Mouse (Mus musculus) adrenal gland, postnatal 14 days (tissue): Measurements from ENCODE around the gene Tyk2. TPM values are rescaled to one million over a fixed set of nuclear protein-coding genes. Genes with fewer than 3 reads are reported as not detected.

ENCODE experiments used
- DNase-seq: peaks from one replicate; pipeline ENCODE4 v3.0.0; 2021; ENCODE audit warnings: mixed read lengths
- long read RNA-seq, 2 experiments: library from polyadenylated mRNA; stranded (forward); transcript quantifications; one replicate each; pipeline ENCODE4 v2.0.0; 2021
- total RNA-seq: library from RNA; stranded (reverse); gene quantifications from 2 replicates; pipeline ENCODE4 v1.2.3, GENCODE M21; 2021

Gene Tyk2
- total RNA-seq = 12.6 and 17.3 TPM in 2 replicates
- long read RNA-seq, experiment 1, full-length matches to known transcripts = 4 of 16 reads
- long read RNA-seq, experiment 1, partial matches to known transcripts = 4 of 16 reads
- long read RNA-seq, experiment 1, other reads (novel, unspliced or antisense) = 8 of 16 reads
- long read RNA-seq, experiment 2, full-length matches to known transcripts = 3 of 16 reads
- long read RNA-seq, experiment 2, partial matches to known transcripts = 7 of 16 reads
- long read RNA-seq, experiment 2, other reads (novel, unspliced or antisense) = 6 of 16 reads

DNA sequence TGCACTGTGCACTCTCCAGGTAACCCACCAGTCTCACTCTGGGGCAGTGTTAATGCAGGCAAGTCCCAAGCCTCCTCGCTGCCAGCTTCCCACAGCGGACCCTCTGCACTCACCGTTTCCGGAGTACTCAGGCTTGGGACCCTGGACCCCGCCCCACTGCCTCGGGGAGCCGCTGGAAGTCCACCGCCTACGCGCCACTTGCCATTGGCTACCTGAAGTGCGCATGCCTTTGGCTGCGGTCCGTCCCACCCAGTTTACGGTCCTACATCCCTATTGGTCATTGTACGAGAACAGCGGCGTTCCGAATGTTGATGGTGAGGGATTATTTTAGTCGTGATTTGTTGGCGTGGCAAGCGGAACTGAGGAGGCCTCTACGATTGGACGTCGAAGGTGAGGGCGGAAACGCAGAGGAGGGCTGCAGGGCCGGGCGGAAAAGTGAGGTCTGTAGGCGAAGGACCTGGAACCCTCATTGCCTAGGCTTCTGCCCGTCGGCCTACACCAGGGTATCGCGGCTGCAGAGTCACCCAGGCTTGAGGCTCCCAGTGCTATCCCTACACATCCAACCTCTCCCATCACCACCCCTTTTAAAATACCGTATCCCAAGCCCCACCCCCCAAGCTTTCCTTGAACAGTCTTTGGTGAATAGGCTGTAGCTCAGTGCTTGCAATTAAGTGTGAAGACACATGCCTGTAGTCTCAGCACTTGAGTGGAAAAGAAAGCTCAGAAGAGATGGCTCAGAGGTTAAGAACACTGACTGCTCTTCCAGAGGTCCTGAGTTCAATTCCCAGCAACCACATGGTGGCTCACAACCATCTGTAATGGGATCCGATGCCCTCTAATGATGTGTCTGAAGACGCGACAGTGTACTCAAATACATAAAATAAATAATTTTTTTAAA is at the start of gene Tyk2:
TSS of gene Tyk2 (minus strand) at position 185 of the 898 bp plus-strand sequence.
- DNase-seq = peak; percentile 95

DNA sequence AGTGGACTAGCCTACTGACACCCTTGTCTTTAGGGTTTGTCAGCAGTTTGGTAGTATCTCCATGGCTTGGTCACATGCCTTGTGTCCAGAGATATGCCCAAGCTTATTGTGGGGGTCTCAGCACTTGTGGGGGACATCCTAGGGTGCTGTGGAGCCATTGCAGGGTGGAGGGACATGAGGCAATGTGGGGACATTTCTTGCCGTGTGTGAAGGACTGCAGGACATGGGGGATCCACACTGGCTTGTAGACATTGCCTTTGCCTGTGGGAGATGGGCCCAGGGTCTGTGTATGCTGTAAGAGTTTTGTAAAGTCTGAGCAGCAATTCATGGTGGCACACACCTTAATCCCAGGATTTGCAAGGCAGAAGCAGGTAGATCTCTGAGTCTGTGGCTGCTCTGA is 49.8 kb upstream of the Tyk2 start:
- DNase-seq = no peak

DNA sequence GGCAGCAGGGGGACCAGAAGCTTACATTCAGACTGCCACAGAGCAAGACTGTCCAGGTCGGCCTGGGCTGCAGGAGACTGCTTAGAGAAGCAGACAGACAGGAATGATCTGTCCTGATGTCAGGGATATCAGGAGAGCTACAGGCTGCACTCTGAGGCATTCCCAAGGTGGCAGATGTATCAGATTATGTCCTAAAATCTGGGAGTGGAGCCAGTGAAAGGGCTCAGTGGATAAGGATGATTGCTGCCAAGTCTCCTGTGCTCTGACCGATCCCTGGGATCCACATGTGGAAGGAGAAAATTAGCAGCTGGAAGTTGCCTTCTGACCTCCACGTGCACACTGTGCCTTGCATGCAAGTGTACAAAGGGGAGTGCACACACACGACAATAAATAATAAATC is 49.4 kb upstream of the Tyk2 start:
- no peak for DNase-seq

DNA sequence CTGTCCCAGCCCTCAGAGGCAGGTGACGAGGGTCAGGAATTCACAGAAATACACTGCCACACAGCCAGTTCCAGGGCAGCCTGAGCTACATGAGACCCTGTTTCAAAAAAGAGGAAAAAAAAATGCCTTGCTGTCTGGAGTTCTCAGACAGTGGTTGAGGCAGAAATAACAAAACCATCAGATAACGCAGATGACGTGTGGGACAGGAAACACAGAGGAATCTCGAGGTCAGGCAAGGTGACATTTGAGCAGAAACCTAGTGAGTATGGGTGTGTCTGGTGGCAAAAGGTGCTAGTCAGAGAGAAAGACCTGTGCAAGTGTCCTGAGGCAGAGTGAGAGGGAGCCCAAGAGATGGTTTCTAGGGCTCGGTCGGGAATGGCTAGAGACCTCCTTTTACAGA is 41.3 kb upstream of the Tyk2 start:
- no peak for DNase-seq

GRCm38 (mm10) chr9:21169157-21169556 is 38.1 kb upstream of the Tyk2 start:
- no peak for DNase-seq

- peak; percentile 88 for DNase-seq
These were observed 37.4 kb upstream of the Tyk2 start for GRCm38 (mm10) chr9:21168161-21169123.

GRCm38 (mm10) chr9:21167140-21168097 is 36.4 kb upstream of the Tyk2 start:
- peak; percentile 56 for DNase-seq

DNA sequence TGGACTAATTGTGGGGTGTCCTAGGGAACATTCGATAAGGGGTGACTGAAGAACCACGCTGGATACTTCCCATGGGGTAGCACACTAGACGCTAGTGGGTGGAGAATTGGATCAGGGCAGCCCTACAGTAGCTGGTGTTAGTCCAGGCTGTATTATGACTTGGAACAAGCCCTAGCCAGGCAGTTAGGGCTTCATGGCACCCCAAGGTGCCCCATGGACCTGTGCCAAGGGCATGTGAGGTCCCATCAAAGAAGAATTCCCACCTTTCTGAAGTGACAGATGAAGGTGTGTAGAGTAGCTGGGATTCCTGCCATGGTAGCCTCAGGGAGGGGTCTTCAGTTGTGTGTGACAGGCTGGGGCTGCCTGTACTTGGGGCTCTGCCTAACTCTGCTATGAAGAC is 35.5 kb upstream of the Tyk2 start:
- DNase-seq = no peak

DNA sequence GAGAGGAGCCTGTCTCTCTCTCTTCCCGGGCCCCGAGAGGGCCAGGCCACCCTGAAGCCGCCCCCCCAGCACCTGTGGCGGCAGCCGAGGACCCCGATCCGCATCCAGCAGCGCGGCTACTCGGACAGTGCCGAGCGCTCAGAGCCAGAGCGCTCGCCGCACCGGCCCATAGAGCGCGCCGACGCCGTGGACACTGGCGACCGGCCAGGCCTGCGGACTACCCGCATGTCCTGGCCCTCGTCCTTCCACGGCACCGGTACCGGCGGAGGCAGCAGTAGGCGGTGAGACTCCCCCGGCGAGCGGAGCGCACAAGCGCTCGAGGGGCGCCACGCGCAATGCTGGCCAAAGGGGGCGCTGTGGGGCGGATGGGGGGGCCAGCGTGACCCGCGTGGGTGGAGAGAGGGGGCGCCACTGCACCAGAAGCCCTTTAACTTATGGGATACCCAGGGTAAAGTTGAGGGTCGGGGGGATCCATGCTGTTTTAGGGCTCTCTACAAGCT is 35.0 kb upstream of the Tyk2 start:
- DNase-seq = peak; percentile 82

DNA sequence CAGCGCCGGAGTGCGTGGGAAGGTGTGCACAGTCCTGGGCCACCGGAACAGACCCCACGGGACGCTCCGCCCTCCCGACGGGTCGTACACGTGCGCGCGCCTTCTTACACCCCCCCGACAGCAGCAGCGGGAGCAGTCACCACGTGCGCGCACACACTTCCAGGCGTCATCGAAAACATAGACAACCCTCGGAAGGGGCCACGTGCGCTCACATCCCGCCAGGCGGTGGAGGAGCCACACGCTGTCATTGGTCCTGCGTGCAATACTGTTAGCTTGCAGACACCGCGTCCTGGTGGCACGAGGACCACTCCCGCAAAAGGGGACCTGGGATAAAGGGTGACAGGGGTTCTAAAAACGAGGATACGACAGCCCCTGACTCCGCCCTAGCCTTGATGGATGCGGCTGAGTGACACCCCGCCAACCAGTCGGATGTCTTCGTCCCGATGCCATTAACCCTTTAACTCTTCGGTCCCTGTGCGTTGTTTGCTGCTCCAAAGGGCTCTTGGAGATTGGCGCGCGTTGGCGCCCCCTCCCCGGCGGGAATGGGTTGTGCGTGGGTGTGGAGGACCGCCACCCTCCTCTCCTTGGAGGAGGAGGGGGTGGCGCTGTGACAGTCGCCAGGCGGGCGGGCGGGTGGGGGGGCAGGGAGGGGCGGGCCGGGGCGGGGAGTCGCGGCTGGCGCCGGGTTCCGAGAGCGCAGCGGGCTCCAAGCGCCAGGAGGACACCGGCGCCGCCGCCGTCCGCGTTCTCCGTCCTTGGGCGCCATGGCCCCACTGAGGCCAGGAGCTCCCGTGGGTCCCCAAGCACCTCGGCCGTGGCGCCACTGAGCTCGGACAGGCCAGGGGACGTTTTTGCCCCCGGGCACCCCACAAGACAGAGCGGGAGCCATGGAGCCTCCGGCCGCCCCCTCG is 34.3 kb upstream of the Tyk2 start, which contains the start of gene Pde4a:
TSS of gene Pde4a (plus strand) at position 674 of the 911 bp plus-strand sequence.
- peak; percentile 70 for DNase-seq

DNA sequence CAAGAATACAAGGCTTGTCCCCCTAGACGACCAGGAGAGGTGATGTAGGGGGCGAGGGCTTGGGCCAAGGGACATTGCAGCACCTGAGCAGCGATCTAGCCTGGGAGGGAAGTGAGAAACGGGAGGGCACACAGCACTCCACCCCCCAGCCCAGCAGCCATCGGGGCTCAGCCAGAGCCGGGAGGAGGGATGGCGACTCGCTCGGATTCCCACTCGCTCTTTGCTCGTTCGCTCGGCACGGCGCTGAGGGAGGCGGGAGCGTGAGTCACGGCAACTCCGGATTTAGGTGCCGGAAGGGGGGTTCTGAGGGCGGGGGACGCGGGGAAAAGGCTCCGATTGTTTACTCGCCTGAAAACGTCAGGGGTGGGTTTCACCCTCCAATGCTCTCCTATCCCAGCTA is 33.0 kb upstream of the Tyk2 start:
- peak; percentile 71 for DNase-seq

DNA sequence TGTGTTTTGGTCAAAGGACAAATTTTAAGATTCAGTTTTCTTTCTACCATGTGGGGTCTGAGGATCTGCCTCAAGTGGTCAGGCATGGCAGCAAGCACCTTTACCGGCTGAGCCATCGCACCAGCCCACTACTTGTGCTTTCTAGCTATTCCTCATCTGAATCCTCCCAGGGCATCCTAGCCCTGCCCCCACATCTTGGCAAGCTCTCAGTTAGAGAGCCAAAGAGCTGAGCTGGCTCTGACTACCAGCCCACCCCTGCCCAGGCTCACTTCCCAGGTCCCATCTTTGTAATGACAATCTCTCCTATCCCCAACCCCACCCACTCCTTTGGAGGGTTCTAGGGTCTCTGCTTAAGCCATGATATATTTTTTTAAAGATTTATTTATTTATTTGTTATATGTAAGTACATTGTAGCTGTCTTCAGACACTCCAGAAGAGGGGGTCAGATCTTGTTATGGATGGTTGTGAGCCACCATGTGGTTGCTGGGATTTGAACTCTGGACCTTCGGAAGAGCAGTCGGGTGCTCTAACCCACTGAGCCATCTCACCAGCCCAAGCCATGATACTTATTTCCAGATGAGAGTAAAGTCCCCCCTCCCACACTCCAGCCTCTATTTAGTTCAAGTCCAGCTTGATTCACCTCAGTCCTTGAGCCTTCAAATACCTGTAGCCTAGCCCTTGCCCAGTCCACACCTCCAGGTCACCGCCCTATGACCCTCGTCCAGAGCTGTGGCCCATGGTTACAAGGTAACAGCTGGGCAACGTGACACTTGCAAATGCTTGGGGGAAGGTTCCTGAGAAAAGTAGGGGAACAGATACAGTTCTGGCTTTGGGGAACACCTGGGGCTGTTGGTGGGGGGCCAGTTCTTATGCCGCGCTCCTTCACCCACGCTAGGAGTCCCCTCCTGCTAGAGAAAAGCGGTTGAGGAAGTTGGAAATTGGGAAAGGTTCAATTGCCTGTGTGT is 32.3 kb upstream of the Tyk2 start:
- DNase-seq = peak; percentile 20

DNA sequence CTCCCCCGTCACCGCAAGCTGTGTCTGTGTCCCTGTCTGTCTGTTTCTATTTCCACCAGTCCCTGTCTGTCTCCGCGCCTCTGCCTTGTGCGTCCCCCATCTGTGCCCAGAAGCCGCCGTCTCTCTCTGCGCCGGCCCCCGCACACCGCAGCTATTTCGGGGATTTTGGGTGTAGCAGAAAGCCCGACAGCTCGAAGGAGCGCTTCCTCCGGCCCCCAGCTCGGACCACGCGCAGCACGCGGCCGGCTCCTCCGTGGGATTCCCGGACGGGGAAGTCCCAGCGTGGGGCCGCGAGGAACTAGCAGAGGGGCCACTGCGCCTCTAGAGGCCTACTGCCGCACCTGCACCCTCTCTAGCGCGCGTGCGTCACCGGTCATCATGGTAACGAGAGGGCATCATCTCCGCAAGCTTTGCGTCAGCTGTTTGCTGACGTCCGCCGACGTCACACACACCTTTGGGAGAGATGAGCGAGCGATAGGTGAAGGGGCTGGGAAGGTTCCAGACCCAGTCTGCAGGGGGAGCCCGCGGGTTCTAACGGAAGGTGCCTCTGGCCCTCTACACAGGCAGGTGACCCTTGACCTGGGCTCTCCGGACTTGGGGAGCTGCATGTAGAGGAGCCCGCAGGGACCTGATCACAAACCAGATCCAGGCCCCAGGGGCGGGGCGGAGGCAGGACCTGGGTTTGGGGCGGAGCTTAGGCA is 30.3 kb upstream of the Tyk2 start:
- peak; percentile 93 for DNase-seq

DNA sequence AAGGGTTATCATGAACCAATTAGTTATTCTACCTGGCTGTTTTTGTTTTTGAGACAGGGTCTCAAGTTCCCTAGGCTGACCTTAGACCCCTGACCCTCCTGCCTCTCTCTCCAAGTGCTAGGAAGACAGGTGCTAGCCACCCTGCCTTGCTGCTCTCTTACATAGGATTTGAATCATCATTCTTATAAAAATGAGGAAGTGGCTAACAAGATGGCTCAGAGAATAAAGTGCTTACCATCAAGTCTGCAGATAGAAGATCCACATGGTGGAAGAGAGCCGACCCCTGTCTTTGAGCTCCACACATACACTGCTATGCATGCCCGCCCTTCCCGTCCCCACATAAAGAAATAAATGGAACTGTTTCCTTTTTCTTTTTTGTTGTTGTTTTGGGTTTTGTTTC is 23.7 kb upstream of the Tyk2 start:
- no peak for DNase-seq

DNA sequence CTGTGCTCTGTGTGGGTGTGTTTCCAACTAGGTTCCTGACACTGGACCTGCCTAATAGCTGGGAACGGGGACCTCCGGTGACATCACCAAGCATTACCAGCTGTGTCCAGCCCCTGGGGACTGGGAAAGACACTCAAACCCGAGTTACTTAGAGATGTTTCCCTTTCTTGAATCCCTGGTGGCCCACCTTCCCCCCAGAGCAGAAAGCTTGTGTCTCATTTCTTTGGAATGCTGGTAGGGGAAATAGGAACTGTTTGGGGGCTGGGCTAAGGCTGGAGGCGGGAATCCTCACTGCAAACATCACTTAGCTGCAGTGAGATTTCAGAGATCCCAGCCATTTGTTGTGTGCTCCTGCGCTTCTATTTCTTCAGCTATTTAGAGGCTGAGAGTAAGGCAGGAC is 22.8 kb upstream of the Tyk2 start:
- peak; percentile 12 for DNase-seq

DNA sequence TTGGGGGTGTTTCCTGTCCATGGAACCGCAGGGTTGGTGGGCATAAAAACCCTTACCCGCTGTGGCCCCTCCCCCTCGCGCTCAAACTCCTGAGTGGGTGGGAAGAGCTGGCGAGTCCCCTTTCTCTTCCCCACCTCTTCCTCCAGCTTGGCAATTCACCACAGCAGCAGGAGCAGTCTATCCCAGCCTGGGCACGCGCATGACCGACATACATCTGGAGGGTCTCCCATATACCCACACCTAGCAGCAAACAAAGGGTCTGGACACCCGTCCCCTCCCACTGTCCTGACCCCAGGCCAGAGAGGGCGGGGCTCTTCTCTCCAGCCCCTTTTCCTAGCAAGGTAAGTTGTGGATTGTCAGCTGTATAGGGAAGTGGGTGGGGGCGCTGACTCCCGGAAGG is 22.3 kb upstream of the Tyk2 start:
- peak; percentile 6 for DNase-seq

- peak; percentile 68 for DNase-seq
These were observed 21.7 kb upstream of the Tyk2 start for GRCm38 (mm10) chr9:21152715-21153114.
